Mouse (Mus musculus) heart, adult 9 months (tissue): Measurements from ENCODE around the gene Ppm1a.
"Not testable (repeated sequence)": the region's sequence is repeated elsewhere in the genome, so short reads cannot be mapped to it uniquely, and the experiment has no call there.

Experiments used
- DNase-seq, 2 experiments: peaks; one replicate each; pipeline ENCODE4 v3.0.0; 2022; ENCODE audit warnings: low spot score in 2 of 2

Gene Ppm1a

DNA sequence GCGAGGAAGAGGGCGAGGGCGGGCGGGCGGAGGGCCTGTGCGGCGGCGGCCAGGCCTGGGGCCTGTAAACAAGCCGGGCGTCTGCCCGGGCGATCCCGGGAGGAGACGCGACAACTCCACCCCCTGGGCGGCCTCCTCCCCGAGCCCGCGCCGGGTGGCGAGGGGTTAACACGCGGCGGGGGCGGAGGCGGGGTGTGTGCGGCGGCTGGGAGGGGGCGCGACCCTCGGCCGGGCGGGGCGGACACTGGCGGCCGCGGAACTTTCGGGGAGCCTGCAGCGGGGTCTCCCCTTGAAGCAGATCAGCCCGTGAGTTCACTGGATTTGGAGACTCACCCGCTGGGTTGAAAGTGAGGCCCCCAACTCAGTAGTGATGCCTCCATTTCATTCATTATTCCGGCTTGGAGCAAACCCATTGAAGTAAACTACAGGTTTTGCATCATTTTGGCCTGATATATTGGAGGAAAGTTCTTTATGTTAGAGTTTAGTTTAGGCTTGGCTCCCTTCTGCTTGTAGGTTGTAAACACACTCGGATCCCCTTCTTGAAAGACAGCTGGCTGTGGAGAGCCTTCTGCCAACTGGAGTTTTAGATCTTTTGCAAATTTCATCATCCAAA is 4.5 kb downstream of the Ppm1a start:
- DNase-seq, result peak; percentile 48 to 63

GRCm38 (mm10) chr12:72762502-72762901 is 5.2 kb downstream of the Ppm1a start:
- DNase-seq, result no peak

GRCm38 (mm10) chr12:72763156-72763555 is 5.9 kb downstream of the Ppm1a start:
- DNase-seq, result no peak

DNA sequence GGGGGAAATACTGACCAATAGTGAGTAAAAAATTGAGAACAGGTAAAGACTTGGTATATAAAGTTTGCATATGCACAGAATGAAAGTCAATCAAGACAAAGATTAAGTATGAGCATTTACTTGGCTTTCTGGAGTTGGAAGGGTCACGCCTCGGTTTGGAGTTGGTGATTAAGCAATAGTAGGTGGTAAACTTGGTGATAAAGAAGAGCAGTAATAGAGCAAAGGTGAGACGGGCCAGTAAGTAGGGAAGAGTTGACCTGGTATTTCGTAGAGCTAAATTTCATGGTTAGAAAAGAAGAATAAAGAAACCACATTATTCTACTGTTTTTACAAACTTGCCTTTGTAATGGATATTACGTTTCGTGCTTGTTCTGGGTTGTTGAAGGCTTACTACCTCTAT is 10.6 kb downstream of the Ppm1a start:
- DNase-seq, result no peak

- no peak for DNase-seq
These were observed 11.0 kb downstream of the Ppm1a start for GRCm38 (mm10) chr12:72768230-72768629.

- DNase-seq, result no peak
These were observed 12.4 kb downstream of the Ppm1a start for GRCm38 (mm10) chr12:72769546-72770230.

- no peak for DNase-seq
These were observed 13.9 kb downstream of the Ppm1a start for GRCm38 (mm10) chr12:72771153-72771552.

- DNase-seq, result no peak
These were observed 14.5 kb downstream of the Ppm1a start for GRCm38 (mm10) chr12:72771711-72772110.

- no peak for DNase-seq
These were observed 16.7 kb downstream of the Ppm1a start for GRCm38 (mm10) chr12:72773921-72774320.

DNA sequence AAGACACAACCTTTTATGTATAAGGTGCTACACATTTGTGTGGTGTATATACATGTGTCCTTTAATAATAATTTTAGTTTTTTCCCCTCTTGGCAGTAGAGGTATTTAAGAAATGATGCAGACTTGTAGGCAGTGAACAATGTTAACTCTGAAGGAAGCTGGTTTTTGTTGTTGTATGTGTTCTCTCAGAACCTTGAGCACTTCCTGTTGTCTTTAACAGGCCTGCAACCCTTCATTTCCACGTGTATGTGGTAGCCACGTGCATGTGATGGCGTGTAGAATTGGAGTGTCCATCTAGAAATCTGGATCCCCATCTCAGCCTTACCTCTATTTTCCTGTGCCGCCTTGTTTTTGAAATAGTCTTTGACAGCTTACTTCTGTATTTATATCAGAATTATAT is 20.0 kb downstream of the Ppm1a start:
- DNase-seq, result no peak

GRCm38 (mm10) chr12:72780136-72780535 is 22.9 kb downstream of the Ppm1a start:
- no peak for DNase-seq

- DNase-seq, result not testable (repeated sequence)
These were observed 25.5 kb downstream of the Ppm1a start for GRCm38 (mm10) chr12:72782786-72783185.

GRCm38 (mm10) chr12:72785183-72785930 is 28.1 kb downstream of the Ppm1a start:
- DNase-seq, result no peak

DNA sequence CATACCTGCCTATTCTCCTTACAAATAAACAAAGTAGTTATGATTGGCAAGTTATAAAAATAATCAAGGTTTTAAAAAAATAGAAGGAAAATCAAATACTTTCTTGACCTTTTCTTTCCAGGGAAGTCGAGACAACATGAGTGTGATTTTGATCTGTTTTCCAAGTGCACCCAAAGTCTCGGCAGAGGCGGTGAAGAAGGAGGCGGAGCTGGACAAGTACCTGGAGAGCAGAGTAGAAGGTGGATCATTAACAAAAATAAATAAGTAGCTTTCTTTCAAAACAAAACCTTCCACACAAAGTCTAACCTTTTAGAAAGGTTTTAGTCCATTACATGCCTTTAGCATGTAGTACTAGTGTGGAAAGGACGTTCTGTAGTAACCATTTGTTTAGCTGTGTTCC is 29.3 kb downstream of the Ppm1a start:
- no peak for DNase-seq

DNA sequence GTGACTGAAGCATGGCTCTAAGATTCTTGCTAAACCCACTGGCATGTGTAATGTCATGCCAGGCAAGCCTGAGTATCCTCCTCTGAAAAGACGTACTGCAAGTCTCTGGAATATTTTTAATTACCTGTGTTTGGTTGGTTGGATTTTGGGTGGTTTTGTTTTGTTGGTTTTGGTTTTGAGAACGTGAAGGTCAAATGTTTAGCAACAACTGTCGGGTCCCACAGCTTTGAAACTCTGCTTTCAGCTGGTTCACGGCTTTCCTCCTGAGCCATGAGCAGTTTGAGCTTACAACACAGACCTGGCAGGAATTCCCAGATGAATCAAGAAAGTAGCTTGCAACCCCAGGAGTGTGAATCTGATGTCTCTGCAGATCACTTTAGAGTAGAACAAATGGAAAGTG is 29.7 kb downstream of the Ppm1a start:
- no peak for DNase-seq

GRCm38 (mm10) chr12:72790538-72790937 is 33.3 kb downstream of the Ppm1a start:
- peak in 1 of 2 experiments; percentile 8 for DNase-seq

GRCm38 (mm10) chr12:72792320-72793091 is 35.3 kb downstream of the Ppm1a start:
- DNase-seq, result no peak

DNA sequence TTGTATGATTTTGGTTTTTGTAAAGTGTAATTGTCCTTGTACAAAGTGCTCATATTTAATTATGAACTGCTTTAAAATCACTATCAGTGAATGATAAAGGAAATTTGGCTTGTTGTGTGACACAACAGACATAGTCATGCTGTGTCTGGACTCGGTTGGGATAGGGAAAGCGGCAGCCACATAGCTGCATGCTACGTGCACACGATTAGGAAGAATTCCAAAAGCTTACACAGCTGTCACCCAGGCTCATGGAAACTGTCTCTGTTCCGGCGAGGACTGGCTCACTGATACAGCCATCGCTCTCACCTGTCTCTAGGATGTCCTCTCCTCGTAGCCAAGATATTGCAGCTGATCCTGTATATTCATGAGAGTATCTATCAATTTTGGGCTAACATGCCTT is 36.7 kb downstream of the Ppm1a start:
- no peak for DNase-seq

- no peak for DNase-seq
These were observed 52.5 kb downstream of the Ppm1a start for GRCm38 (mm10) chr12:72809798-72810197.

DNA sequence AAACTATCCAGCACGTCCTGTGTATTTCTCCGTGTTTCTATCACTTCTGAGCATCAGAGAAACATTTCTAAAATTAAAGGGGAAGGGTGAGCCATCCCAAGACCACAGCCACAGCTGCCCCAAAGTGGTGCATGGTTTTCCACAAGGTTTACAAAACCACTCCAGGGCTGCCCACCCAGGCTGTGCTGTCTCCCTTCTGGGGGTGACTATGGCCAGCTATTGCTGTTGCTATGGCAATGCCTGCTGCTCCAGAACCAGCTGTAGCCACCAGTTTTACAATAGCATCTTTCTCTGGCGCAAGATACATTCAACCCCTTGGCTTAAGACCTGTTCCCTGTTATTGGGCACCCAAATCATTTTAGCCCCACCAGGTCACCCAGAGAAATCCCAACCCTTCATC is 54.3 kb downstream of the Ppm1a start:
- no peak for DNase-seq

- peak; percentile 13 to 40 for DNase-seq
These were observed 63.7 kb downstream of the Ppm1a start for GRCm38 (mm10) chr12:72820940-72821431.

- no peak for DNase-seq
These were observed 64.3 kb downstream of the Ppm1a start for GRCm38 (mm10) chr12:72821589-72821988.
